Mouse (Mus musculus) neural tube, embryonic 12.5 days (tissue): ENCODE results near the gene Mospd1. TPM values are rescaled to one million over a fixed set of nuclear protein-coding genes. Genes with fewer than 3 reads are reported as not detected.

Experiments used
- polyA plus RNA-seq: library from polyadenylated mRNA; unstranded; fragments of >200 nt; fragmentation: Nextera tagmentation; extraction: Ambion mirVana; gene quantifications from 2 replicates; pipeline ENCODE4 v1.2.1, GENCODE M21; 2016

Mospd1 gene
- polyA plus RNA-seq, 1 experiment from 2014 or later: 80.5 TPM

Other genes with a start within 250 kb of the Mospd1 start
- 1.8 TPM in 2 replicates for gene Plac1, start 130.4 kb downstream of the Mospd1 start, polyA plus RNA-seq
- gene Fam122b, start 100.7 kb downstream of the Mospd1 start, polyA plus RNA-seq: 5.1 and 7.4 TPM in 2 replicates
- gene Fam122c, start 97.1 kb downstream of the Mospd1 start, polyA plus RNA-seq: not detected in 2 replicates
- gene Etd, start 64.4 kb upstream of the Mospd1 start, polyA plus RNA-seq: not detected in 2 replicates
- 111 and 113 TPM in 2 replicates for gene Rtl8c, start 237.5 kb upstream of the Mospd1 start, polyA plus RNA-seq
- gene Gm14597, start 238.5 kb upstream of the Mospd1 start, polyA plus RNA-seq: not detected in 2 replicates